Mouse (Mus musculus) hindbrain, embryonic 15.5 days (tissue): ENCODE data around the gene Gatad2a. TPM values are rescaled to one million over a fixed set of nuclear protein-coding genes. Genes with fewer than 3 reads are reported as not detected.
"Not testable (repeated sequence)": the region's sequence is repeated elsewhere in the genome, so short reads cannot be mapped to it uniquely, and the experiment has no call there.

Experiments
- ATAC-seq: fragments of 200-750 bp; cut with Nextera tagmentation; 2 replicates; pipeline ENCODE4 v1.8.0; 2017; ENCODE audit warnings: low read depth, moderate number of reproducible peaks, moderate TSS enrichment; ENCODE audit not compliant: low FRiP score
- H3K27ac ChIP-seq: fragments of 300-500 bp; sonication (generic); replicated peaks from 2 replicates; pipeline ENCODE4 v1.5.1; 2015; ENCODE audit warnings: mild to moderate bottlenecking, inconsistent platforms
- H3K27me3 ChIP-seq: fragments of 300-500 bp; sonication (generic); 2 replicates; pipeline ENCODE4 v1.6.1; 2015; ENCODE audit warnings: control low read depth, inconsistent platforms
- H3K36me3 ChIP-seq: fragments of 300-500 bp; sonication (generic); 2 replicates; pipeline ENCODE4 v1.6.1; 2015; ENCODE audit warnings: control low read depth, inconsistent platforms
- H3K4me1 ChIP-seq: fragments of 300-500 bp; sonication (generic); replicated peaks from 2 replicates; pipeline ENCODE4 v1.6.1; 2015; ENCODE audit warnings: control low read depth, inconsistent platforms
- H3K4me2 ChIP-seq: fragments of 300-500 bp; sonication (generic); 2 replicates; pipeline ENCODE4 v1.6.1; 2015; ENCODE audit warnings: moderate library complexity, mild to moderate bottlenecking, inconsistent platforms
- H3K4me3 ChIP-seq: fragments of 300-500 bp; sonication (generic); 2 replicates; pipeline ENCODE4 v1.5.1; 2015; ENCODE audit warnings: mild to moderate bottlenecking, inconsistent platforms
- H3K9ac ChIP-seq: fragments of 300-500 bp; sonication (generic); 2 replicates; pipeline ENCODE4 v1.6.1; 2015; ENCODE audit warnings: inconsistent platforms
- H3K9me3 ChIP-seq: fragments of 300-500 bp; sonication (generic); 2 replicates; pipeline ENCODE4 v1.6.1; 2016; ENCODE audit warnings: control low read depth, inconsistent platforms
- WGBS: fragments of 180-500 bp; shearing (Covaris S2); methylation state at CpG from one replicate; pipeline ENCODE4 v1.1.7; 2015; 5-methylcytosine and 5-hydroxymethylcytosine counted together
- polyA plus RNA-seq: library from polyadenylated mRNA; unstranded; fragments of >200 nt; fragmentation: Nextera tagmentation; extraction: Ambion mirVana; gene quantifications from 2 replicates; pipeline ENCODE4 v1.2.1, GENCODE M21; 2015

The Gatad2a gene
- polyA plus RNA-seq, 1 experiment from 2014 or later, result 33.1 TPM

GRCm38 (mm10) chr8:69954642-69955041 lies 41.5 kb downstream of the Gatad2a start:
- Histone ChIP-seq H3K4me1 (no peaks in the 10 kb centered on the region; the same call in 1 of the 2 replicates), H3K27ac (no peak overlapping the region), H3K36me3 (no peaks in the 10 kb centered on the region), H3K4me3 (no peak overlapping the region), H3K9ac (no peak overlapping the region), H3K27me3 (no peaks in the 10 kb centered on the region), H3K4me2 (no peak overlapping the region), H3K9me3 (no peaks in the 10 kb centered on the region)
- 50% methylated on average over 1 of the region's 1 CpGs for WGBS
- ATAC-seq, result no peak

DNA sequence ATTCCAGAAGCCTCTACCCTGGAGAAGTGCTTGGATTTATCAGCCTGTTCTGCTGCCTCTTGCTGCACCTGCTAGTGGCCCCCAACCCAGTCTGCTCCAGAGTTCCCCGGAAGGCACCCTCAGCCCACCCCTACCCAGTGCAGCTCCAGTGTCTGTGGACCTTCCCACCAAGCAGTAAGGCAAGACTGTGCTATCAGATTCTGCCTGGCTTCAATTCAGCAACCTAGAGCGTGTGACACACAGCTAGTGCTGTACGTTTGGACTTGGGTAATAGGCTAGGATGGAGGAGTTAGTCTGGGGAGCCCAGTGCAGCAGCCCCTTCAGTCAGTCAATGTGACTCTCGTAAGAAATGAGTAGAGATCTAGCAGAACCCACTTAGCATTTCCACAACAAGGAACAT lies 42.0 kb downstream of the Gatad2a start:
- H3K9me3 ChIP-seq, result no peaks in the 10 kb centered on the region
- H3K27me3 ChIP-seq, result no peaks in the 10 kb centered on the region
- no peaks in the 10 kb centered on the region; the same call in 1 of the 2 replicates for H3K4me1 ChIP-seq
- H3K9ac ChIP-seq, result no peak overlapping the region
- no peak overlapping the region for H3K27ac ChIP-seq
- 80% methylated on average over 4 of the region's 4 CpGs for WGBS
- no peaks in the 10 kb centered on the region for H3K36me3 ChIP-seq
- ATAC-seq, result no peak
- no peak overlapping the region for H3K4me3 ChIP-seq
- H3K4me2 ChIP-seq, result no peak overlapping the region

- WGBS, result 98% methylated on average over 2 of the region's 2 CpGs
Measured at GRCm38 (mm10) chr8:69950300-69950699, 45.9 kb downstream of the Gatad2a start.

DNA sequence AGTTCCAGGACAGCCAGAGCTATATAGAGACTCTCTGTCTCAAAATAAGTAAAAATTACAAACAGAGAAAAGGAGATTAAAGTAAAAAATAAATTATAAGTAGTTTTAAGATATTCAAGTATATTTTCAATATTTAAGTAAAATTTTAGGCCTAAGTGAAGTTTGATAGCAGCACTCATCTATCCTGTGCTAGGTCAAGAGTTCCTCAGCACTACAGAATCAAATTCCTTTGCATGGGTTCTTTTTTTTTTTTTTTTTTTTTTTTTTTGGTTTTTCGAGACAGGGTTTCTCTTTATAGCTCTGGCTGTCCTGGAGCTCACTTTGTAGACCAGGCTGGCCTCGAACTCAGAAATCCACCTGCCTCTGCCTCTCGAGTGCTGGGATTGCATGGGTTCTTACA lies 53.7 kb downstream of the Gatad2a start:
- H3K4me3 ChIP-seq, ATAC-seq, H3K36me3 ChIP-seq, H3K9ac ChIP-seq, H3K27ac ChIP-seq, H3K4me1 ChIP-seq, H3K9me3 ChIP-seq, H3K27me3 ChIP-seq, H3K4me2 ChIP-seq: not testable (repeated sequence)
- WGBS, result 85% methylated on average over 3 of the region's 3 CpGs

More at GRCm38 (mm10) chr8:69950300-69950699, 45.9 kb downstream of the Gatad2a start:
- H3K27ac ChIP-seq, result no peak overlapping the region
- no peaks in the 10 kb centered on the region for H3K27me3 ChIP-seq
- no peak overlapping the region for H3K4me3 ChIP-seq
- no peak overlapping the region for H3K9ac ChIP-seq
- H3K4me1 ChIP-seq, result no peaks in the 10 kb centered on the region; the same call in 1 of the 2 replicates
- H3K9me3 ChIP-seq, result no peaks in the 10 kb centered on the region
- no peak for ATAC-seq
- H3K4me2 ChIP-seq, result no peak overlapping the region
- H3K36me3 ChIP-seq, result no peaks in the 10 kb centered on the region

GRCm38 (mm10) chr8:69940386-69940785 lies 55.8 kb downstream of the Gatad2a start:
- Histone ChIP-seq H3K36me3 (no peaks in the 10 kb centered on the region), H3K27me3 (no peaks in the 10 kb centered on the region), H3K4me2 (no peak overlapping the region), H3K27ac (no peak overlapping the region), H3K4me1 (peaks cover 3% of the 10 kb centered on the region; the same call in 1 of the 2 replicates), H3K9me3 (no peaks in the 10 kb centered on the region), H3K4me3 (no peak overlapping the region), H3K9ac (no peak overlapping the region)
- ATAC-seq, result no peak
- 92% methylated on average over 2 of the region's 2 CpGs for WGBS

DNA sequence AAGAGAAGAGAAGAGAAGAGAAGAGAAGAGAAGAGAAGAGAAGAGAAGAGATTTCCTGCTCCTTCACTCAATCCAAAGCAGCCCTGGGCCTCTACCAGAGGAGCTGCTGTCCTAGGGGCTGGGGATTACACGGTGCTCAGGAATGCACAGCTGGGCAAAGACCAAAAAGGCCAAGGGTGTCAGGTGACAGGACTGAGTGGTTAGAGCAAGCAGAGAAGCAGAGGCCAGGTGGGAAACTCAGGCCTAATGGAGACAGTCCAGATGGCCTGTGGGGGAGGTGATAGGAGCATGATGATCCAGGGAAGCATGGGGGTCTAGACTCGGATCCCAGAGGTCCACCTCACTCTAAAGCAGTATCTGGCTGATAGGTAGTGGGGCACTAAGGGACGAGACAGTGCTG lies 56.6 kb downstream of the Gatad2a start:
- H3K36me3 ChIP-seq, result no peaks in the 10 kb centered on the region
- no peak overlapping the region for H3K27ac ChIP-seq
- H3K27me3 ChIP-seq, result no peaks in the 10 kb centered on the region
- no peak overlapping the region for H3K4me2 ChIP-seq
- ATAC-seq, result no peak
- no peak overlapping the region for H3K4me3 ChIP-seq
- 65% methylated on average over 3 of the region's 3 CpGs for WGBS
- H3K4me1 ChIP-seq, result peaks cover 3% of the 10 kb centered on the region; the same call in 1 of the 2 replicates
- H3K9ac ChIP-seq, result no peak overlapping the region
- H3K9me3 ChIP-seq, result no peaks in the 10 kb centered on the region

DNA sequence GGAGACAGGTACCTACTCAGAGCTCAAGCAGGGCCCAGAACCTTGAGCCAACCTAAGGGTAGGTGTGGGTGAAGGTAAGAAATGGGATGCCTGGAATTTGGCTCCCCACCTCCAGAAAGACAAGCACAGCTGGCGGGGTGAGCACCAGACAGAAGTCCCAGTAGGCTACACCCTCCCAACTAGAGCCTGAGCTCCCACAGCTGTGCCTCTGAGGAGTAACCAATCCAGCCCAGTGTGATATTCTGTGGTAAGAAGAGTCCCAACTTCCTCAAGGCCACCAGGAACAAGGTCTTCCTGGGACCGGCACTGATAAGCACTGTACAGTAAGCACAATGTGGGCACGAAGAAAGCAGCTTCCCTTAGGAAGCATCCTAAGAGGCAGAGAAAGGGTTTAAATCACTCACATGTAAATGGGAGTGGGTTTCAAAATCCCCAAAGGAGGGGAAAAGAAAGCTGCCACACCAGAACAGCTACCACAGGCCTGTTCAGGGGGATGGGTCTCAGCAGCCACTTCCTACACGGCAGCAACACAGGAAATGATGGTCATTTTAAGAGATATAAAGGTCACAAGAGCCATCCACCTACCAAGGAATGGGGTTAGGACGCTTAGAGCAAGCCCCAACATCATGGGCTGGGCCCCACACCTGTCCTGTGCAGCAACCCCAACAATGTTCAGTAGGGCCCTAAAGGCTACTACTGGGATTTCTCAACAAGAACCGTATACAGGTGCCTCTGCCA lies 57.8 kb downstream of the Gatad2a start:
- Histone ChIP-seq H3K9me3 (no peaks in the 10 kb centered on the region), H3K27ac (no peak overlapping the region), H3K9ac (no peak overlapping the region), H3K4me3 (no peak overlapping the region), H3K4me2 (no peak overlapping the region), H3K4me1 (peaks cover 3% of the 10 kb centered on the region; the same call in 1 of the 2 replicates), H3K36me3 (no peaks in the 10 kb centered on the region), H3K27me3 (no peaks in the 10 kb centered on the region)
- ATAC-seq, result no peak
- 92% methylated on average over 6 of the region's 6 CpGs for WGBS

GRCm38 (mm10) chr8:69937466-69937865 lies 58.7 kb downstream of the Gatad2a start:
- Histone ChIP-seq H3K4me2 (no peak overlapping the region), H3K36me3 (0 out of 2 replicates have a peak, but pooled peaks cover 2% of the 10 kb centered on the region), H3K27me3 (no peaks in the 10 kb centered on the region), H3K27ac (no peak overlapping the region), H3K4me1 (peaks cover 3% of the 10 kb centered on the region; the same call in 1 of the 2 replicates), H3K9me3 (no peaks in the 10 kb centered on the region), H3K4me3 (no peak overlapping the region), H3K9ac (no peak overlapping the region)
- 95% methylated on average over 3 of the region's 3 CpGs for WGBS
- ATAC-seq, result no peak

GRCm38 (mm10) chr8:69936050-69936794 lies 60.0 kb downstream of the Gatad2a start:
- H3K27ac ChIP-seq, result peak overlapping the region; percentile 26; the same call in 1 of the 2 replicates
- H3K9me3 ChIP-seq, result no peaks in the 10 kb centered on the region
- peaks cover 3% of the 10 kb centered on the region; the same call in 1 of the 2 replicates for H3K4me1 ChIP-seq
- H3K36me3 ChIP-seq, result 0 out of 2 replicates have a peak, but pooled peaks cover 2% of the 10 kb centered on the region
- H3K9ac ChIP-seq, result no peak overlapping the region
- ATAC-seq, result peak; percentile 68
- no peak overlapping the region for H3K4me3 ChIP-seq
- no peaks in the 10 kb centered on the region for H3K27me3 ChIP-seq
- 67% methylated on average over 7 of the region's 7 CpGs for WGBS
- H3K4me2 ChIP-seq, result no peak overlapping the region

GRCm38 (mm10) chr8:69935431-69935830 lies 60.8 kb downstream of the Gatad2a start:
- 90% methylated on average over 3 of the region's 3 CpGs for WGBS
- no peak overlapping the region for H3K27ac ChIP-seq
- H3K4me3 ChIP-seq, result no peak overlapping the region
- H3K4me2 ChIP-seq, result no peak overlapping the region
- no peaks in the 10 kb centered on the region for H3K9me3 ChIP-seq
- no peaks in the 10 kb centered on the region for H3K27me3 ChIP-seq
- H3K36me3 ChIP-seq, result 0 out of 2 replicates have a peak, but pooled peaks cover 2% of the 10 kb centered on the region
- no peak for ATAC-seq
- no peak overlapping the region for H3K9ac ChIP-seq
- peaks cover 3% of the 10 kb centered on the region; the same call in 1 of the 2 replicates for H3K4me1 ChIP-seq

- no peak for ATAC-seq
- H3K4me1 ChIP-seq, result peaks cover 3% of the 10 kb centered on the region; the same call in 1 of the 2 replicates
- H3K27ac ChIP-seq, result no peak overlapping the region
- H3K9me3 ChIP-seq, result no peaks in the 10 kb centered on the region
- 92% methylated on average over 5 of the region's 5 CpGs for WGBS
- H3K9ac ChIP-seq, result no peak overlapping the region
- no peak overlapping the region for H3K4me3 ChIP-seq
- no peaks in the 10 kb centered on the region for H3K27me3 ChIP-seq
- no peak overlapping the region for H3K4me2 ChIP-seq
- 0 out of 2 replicates have a peak, but pooled peaks cover 2% of the 10 kb centered on the region for H3K36me3 ChIP-seq
Measured at GRCm38 (mm10) chr8:69934582-69934981, 61.6 kb downstream of the Gatad2a start.

DNA sequence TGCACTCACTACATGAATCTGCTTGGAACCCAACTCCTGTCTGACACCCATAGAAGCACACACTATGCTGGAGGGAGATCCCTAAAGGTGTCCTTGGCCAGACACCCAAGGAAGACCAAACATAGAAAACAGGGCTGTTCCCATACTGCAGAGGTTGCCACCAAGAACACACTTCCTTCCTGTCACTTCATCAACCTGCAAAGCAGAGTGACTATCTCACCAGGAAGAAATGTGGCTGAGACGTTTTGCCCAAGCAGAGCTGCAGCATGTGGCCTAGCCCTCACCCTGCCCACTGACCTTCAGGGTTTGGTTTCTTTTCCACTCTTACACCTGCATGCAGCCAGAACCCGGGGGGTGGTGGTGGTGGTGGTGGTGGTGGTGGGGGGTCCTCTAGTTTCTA lies 62.4 kb downstream of the Gatad2a start:
- H3K4me3 ChIP-seq, result no peak overlapping the region
- WGBS, result 87% methylated on average over 2 of the region's 2 CpGs
- no peak overlapping the region for H3K9ac ChIP-seq

More for the DNA sequence above, 62.4 kb downstream of the Gatad2a start:
- H3K27ac ChIP-seq, result no peak overlapping the region
- H3K4me2 ChIP-seq, result no peak overlapping the region
- H3K4me1 ChIP-seq, result peaks cover 3% of the 10 kb centered on the region; the same call in 1 of the 2 replicates
- H3K27me3 ChIP-seq, result no peaks in the 10 kb centered on the region
- 0 out of 2 replicates have a peak, but pooled peaks cover 2% of the 10 kb centered on the region for H3K36me3 ChIP-seq
- no peaks in the 10 kb centered on the region for H3K9me3 ChIP-seq
- no peak for ATAC-seq
